Mouse (Mus musculus) E14TG2a.4 (cell line): Measurements from ENCODE around the gene Kremen2.

Experiments
- H3K27me3 ChIP-seq: 2 replicates; pipeline ENCODE4 v1.6.1; 2014; ENCODE audit warnings: low read length, control low read depth; ENCODE audit not compliant: insufficient read depth
- H3K36me3 ChIP-seq: 2 replicates; pipeline ENCODE4 v1.6.1; 2014; ENCODE audit warnings: low read length, control low read depth; ENCODE audit not compliant: insufficient read depth
- H3K4me1 ChIP-seq: replicated peaks from 2 replicates; pipeline ENCODE4 v1.6.1; 2014; ENCODE audit warnings: low read depth, low read length, control low read depth
- H3K4me3 ChIP-seq: replicated peaks from 2 replicates; pipeline ENCODE4 v1.5.1; 2014; ENCODE audit warnings: mild to moderate bottlenecking, low read length
- H3K9me3 ChIP-seq: 2 replicates; pipeline ENCODE4 v1.6.1; 2014; ENCODE audit warnings: low read length, control low read depth
- CTCF ChIP-seq: conservative IDR thresholded peaks from 2 replicates; pipeline ENCODE4 v1.5.1; 2014; ENCODE audit warnings: low read length
- NANOG ChIP-seq: IDR thresholded peaks from 2 replicates; pipeline ENCODE4 v1.6.1; 2014; ENCODE audit warnings: borderline replicate concordance, low read length, mixed read lengths
- POU5F1 ChIP-seq: IDR thresholded peaks from 2 replicates; pipeline ENCODE4 v1.6.1; 2014; ENCODE audit warnings: low read length, borderline replicate concordance

The Kremen2 gene

DNA sequence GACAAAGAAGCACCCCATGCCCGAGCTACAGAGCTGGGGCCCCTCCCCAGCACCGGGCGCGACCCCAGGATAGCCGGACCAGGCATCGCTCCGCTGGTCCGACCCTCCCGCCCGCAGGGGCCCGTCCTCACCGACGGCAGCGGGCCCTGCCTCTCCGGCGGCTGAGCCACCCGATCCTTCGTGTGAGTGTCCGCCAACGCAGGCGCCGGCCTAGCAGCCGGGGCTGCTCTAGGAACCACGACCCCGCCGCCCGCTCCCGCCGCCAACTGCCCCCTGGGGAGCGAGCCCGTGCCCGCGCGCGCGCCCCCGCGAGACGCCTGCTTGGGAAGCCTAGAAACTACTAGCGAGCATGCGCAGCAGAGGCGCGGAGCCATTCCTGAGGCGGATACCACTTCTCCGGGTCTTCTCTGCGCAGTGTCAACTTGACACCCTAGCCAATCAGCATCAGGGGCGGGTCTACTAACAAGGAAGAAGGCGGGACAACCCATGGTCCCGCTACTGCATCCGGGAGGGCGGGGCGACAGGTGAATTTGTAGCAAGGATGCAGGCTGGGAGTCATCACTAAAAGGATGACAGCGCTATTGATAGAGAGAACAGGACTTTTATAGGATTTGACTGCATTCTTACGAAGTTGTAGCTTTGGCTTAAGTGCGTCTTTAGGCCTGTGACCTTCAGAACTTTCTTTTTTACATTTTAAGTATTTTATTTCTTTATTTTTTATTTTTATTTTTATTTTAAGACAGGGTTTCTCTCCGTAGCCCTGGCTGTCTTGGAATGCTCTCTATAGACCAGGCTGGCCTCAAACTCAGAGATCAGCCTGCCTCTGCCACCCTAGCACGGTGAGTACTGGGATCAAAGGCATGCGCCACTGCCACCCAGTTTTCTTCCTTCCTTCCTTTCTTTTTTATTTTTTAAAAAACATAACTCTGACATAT is 25.9 kb upstream of the Kremen2 start, which contains the start of gene Flywch1:
Gene Flywch1, minus strand, starts transcription at position 319 of the 935 bp plus-strand sequence.
- H3K36me3 ChIP-seq, result 0 out of 2 replicates have a peak, but pooled peaks cover 5% of the 10 kb centered on the region
- no peaks in the 10 kb centered on the region for H3K9me3 ChIP-seq
- peak within 1 kb of the TSS; percentile 88 for H3K4me3 ChIP-seq
- H3K27me3 ChIP-seq, result peaks cover 10% of the 10 kb centered on the region
- peaks cover 12% of the 10 kb centered on the region for H3K4me1 ChIP-seq
- no peak for TF ChIP-seq POU5F1
- TF ChIP-seq NANOG, result no peak
- no peak for TF ChIP-seq CTCF

DNA sequence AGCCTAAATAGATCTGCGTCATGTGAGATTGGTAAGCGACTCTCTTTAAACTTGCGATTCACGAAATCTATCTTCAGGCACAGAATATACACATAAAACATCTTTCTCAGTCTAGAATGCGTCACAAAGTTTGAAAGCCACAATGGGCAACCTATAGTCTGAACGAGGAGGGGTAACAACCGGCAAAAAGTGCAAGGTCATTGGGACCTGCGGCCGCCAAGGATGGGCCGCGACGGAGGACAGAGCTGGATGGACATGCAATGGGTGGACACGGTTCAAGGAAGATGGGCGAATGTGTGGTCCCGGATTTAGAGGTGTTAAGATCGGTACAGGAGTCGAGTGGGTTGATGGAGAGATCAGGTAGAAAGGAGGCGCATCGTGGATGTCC is 25.3 kb upstream of the Kremen2 start:
- H3K4me3 ChIP-seq, result peak overlapping the region; percentile 88
- peaks cover 12% of the 10 kb centered on the region for H3K4me1 ChIP-seq
- no peaks in the 10 kb centered on the region for H3K9me3 ChIP-seq
- 0 out of 2 replicates have a peak, but pooled peaks cover 5% of the 10 kb centered on the region for H3K36me3 ChIP-seq
- no peak for TF ChIP-seq NANOG
- no peak for TF ChIP-seq CTCF
- TF ChIP-seq POU5F1, result no peak
- peaks cover 10% of the 10 kb centered on the region for H3K27me3 ChIP-seq

DNA sequence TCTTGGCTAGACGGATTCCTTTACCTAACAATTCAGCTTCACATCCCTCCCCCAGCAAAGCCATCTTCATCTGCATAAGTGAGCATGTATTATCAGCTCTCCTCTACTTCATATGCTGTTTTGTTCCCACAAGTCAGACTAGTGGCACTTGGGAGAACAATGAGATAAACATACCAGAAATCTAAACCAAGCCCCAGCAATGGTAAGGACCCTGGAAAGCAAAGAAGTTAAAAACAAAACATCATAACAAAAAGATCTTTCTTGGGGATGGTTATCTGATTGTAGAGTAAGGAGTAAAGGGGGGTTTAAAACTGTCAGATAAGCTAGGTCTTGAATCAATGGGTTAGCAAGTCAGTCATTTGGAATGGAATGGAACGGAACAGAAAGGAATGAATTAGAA is 24.9 kb upstream of the Kremen2 start:
- TF ChIP-seq CTCF (no peak), NANOG (no peak), POU5F1 (no peak)
- H3K9me3 ChIP-seq, result no peaks in the 10 kb centered on the region
- H3K27me3 ChIP-seq, result peaks cover 10% of the 10 kb centered on the region
- H3K4me3 ChIP-seq, result peak overlapping the region; percentile 88
- peaks cover 12% of the 10 kb centered on the region for H3K4me1 ChIP-seq
- H3K36me3 ChIP-seq, result 0 out of 2 replicates have a peak, but pooled peaks cover 5% of the 10 kb centered on the region

DNA sequence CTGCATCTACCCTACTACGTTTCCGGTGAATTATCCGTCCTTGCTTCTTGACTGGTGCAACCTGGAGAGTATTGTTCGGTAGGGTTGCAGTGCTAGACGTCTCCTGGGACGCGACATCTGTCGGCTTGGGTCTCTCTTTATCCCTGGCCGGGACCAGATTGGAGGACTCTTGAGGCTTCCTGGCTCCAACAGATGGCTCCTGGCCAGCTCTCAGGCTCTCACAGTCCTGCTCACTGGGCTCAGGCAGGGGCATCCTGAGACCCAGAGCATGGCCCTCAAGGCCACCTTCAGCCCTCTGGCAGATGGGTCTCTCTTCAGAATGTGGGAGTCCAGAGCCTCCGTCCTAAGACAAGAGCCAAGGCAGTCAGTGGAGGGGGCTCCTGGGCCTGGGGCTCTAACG is 17.3 kb upstream of the Kremen2 start:
- Histone ChIP-seq H3K4me3 (no peak overlapping the region), H3K27me3 (no peaks in the 10 kb centered on the region), H3K36me3 (peaks cover 21% of the 10 kb centered on the region), H3K4me1 (peaks cover 52% of the 10 kb centered on the region), H3K9me3 (no peaks in the 10 kb centered on the region)
- no peak for TF ChIP-seq POU5F1
- TF ChIP-seq CTCF, result no peak
- no peak for TF ChIP-seq NANOG

DNA sequence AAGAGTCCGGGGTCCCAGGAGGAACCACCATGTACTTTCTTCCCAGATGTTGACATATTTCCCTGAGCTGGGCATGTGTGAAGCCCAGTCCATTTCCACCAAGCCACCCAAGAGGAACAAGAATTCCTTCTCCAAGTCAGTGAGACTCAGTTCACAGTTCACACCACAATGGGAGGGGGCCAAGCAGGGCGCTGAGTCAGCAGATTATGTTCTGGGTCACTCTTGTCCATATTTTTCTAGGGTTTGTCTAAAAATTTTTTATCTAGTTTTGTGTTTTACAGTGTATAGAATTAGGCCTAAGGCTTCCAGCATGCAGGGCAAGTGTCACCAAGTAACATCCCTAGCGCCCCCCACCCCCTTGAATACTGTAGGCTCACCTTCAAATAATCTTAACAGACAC is 15.5 kb upstream of the Kremen2 start:
- peaks cover 31% of the 10 kb centered on the region for H3K36me3 ChIP-seq
- no peaks in the 10 kb centered on the region for H3K27me3 ChIP-seq
- no peak for TF ChIP-seq CTCF
- TF ChIP-seq POU5F1, result no peak
- TF ChIP-seq NANOG, result no peak
- H3K9me3 ChIP-seq, result no peaks in the 10 kb centered on the region
- no peak overlapping the region for H3K4me3 ChIP-seq
- H3K4me1 ChIP-seq, result peaks cover 70% of the 10 kb centered on the region

DNA sequence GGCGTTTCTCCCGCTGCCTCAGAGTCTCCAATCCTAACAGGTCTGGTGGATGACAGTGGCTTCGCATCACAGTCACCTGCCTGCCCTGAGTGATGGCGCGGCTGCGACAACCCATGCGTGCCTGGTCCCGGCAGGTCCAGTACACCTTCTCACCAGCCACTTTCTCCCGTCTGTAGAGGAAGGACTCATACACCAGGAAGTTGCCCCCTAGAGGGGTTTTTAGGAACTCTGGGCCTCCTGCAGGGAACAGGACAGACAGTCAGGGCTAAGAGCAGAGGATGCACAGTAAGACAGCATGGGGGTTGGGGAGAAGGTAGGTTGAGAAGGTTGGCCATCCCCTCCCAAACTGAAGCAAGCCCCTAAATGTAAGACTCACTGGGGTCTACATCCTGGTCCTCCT is 14.6 kb upstream of the Kremen2 start:
- Histone ChIP-seq H3K4me3 (no peak overlapping the region), H3K9me3 (no peaks in the 10 kb centered on the region), H3K4me1 (peaks cover 75% of the 10 kb centered on the region), H3K36me3 (peaks cover 35% of the 10 kb centered on the region), H3K27me3 (no peaks in the 10 kb centered on the region)
- TF ChIP-seq POU5F1 (no peak), CTCF (peak; percentile 32), NANOG (no peak)

DNA sequence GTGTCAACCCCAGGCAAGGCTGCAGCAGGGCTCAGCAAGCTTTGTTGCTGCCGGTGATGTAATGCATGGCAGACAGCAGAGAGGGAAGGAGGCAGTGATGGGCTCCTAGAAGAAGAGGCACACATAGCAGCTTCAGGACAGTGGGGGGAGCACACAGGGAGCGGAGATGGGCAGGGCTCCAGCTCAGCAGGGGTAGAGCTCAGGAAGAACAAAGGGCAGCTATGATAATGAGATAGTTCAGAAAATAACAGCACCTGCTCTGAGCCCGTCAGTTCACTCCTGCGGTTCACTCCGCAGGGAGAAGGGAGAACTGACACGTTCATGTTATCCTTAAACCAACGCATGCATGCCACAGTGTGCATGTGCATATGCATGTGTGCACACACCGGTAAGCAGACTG is 13.2 kb upstream of the Kremen2 start:
- Histone ChIP-seq H3K4me1 (peaks cover 73% of the 10 kb centered on the region), H3K27me3 (no peaks in the 10 kb centered on the region), H3K4me3 (peak overlapping the region; percentile 17; the same call in 1 of the 2 replicates), H3K36me3 (peaks cover 40% of the 10 kb centered on the region), H3K9me3 (no peaks in the 10 kb centered on the region)
- TF ChIP-seq POU5F1 (no peak), CTCF (no peak), NANOG (no peak)

DNA sequence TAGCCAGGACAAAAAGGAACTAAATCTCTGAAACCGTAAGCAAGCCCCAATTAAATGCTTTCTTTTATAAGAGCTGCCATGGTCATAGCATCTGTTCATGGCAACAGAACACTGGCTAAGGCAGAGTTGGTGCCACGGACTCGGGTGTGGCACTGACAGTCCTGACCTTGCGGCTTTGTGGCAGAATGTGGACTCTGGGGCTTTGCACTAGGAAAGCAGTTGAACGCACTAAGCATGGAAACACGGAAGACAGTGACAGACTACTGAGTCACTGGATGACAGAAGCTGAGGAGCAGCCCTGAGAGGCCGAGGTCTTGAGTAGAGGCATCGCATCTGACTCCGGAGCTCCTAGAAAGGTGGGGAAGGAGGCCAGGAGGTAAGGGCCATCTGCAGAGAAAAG is 11.9 kb upstream of the Kremen2 start:
- no peak overlapping the region; the same call in 1 of the 2 replicates for H3K4me3 ChIP-seq
- H3K4me1 ChIP-seq, result peaks cover 62% of the 10 kb centered on the region
- no peaks in the 10 kb centered on the region for H3K27me3 ChIP-seq
- TF ChIP-seq NANOG, result no peak
- TF ChIP-seq POU5F1, result no peak
- TF ChIP-seq CTCF, result no peak
- peaks cover 51% of the 10 kb centered on the region for H3K36me3 ChIP-seq
- no peaks in the 10 kb centered on the region for H3K9me3 ChIP-seq
